Mouse (Mus musculus) megakaryocyte, embryonic 14.5 days (primary cell): ENCODE measurements around the gene Fgr. TPM values are rescaled to one million over a fixed set of nuclear protein-coding genes. Genes with fewer than 3 reads are reported as not detected.

Experiments used
- H3K27me3 ChIP-seq: replicated peaks from 2 replicates; pipeline ENCODE3; 2012; ENCODE audit warnings: inconsistent platforms
- H3K36me3 ChIP-seq: replicated peaks from 2 replicates; pipeline ENCODE3; 2012; ENCODE audit warnings: low read length, inconsistent platforms, mixed read lengths
- H3K4me1 ChIP-seq: 2 replicates; pipeline ENCODE4 v1.6.1; 2012; ENCODE audit warnings: inconsistent platforms
- H3K4me3 ChIP-seq: replicated peaks from 2 replicates; pipeline ENCODE3; 2012; ENCODE audit warnings: moderate library complexity, mild to moderate bottlenecking, inconsistent platforms
- H3K9me3 ChIP-seq: 2 replicates; pipeline ENCODE4 v1.6.1; 2012; ENCODE audit warnings: inconsistent platforms
- FLI1 ChIP-seq: IDR thresholded peaks from 2 replicates; pipeline ENCODE4 v1.6.1; 2012; ENCODE audit warnings: low read length, inconsistent platforms, mixed read lengths
- GATA1 ChIP-seq: IDR thresholded peaks from 3 replicates; pipeline ENCODE4 v1.6.1; 2012; ENCODE audit warnings: mixed read lengths, low read length, inconsistent platforms, borderline replicate concordance
- polyA plus RNA-seq: library from polyadenylated mRNA; stranded (reverse); fragments of >175 nt; gene quantifications from 2 replicates; pipeline ENCODE4 v1.2.3, GENCODE M21; 2012; ENCODE audit warnings: low replicate concordance; ENCODE audit not compliant: insufficient read depth

Gene Fgr
- polyA plus RNA-seq, 1 experiment = 4.8 TPM

DNA sequence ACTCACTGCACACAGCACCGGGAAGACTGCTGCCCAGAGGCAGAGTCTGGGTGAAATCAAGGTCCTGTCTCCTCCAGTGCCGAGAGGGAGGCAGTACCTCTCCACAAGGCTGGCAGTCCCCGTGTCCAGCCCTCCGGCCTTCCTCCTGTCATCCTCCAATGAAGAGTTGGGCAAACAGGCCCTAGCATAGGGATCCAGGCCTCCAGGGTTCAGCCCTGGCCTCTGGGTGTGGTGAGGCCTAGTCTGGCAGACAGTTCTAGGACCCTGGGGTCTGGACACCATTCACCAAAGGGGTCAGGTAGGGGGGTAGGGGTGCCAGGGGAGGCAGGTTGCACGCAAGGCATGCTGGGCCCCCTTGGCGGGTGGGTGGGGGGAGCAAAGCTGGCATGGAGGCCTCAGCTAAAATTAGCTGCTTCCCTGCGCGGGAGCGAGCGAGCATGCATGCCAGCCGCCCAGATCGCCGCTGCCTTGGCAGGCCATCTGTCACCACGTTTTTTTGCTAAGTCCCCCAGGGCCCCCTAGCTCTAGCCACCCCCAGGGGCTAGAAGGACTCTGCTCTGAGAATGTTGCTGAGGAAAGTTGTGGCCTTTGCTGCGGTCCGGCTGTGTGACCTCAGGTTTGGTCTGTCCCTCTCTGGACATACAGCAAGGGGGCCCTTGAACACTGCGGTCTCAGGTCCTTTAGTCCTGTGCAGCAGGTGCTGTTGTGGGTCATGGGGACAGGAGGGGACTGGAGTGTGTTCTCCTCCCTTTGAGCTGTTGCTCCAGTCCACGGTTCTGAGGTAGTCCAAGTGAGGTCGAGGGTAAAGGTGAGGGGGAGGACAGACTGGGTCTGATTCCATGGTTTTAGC is 75.4 kb downstream of the Fgr start:
- peaks cover 96% of the 10 kb centered on the region for H3K36me3 ChIP-seq
- TF ChIP-seq GATA1 (no peak), FLI1 (no peak)
- H3K4me1 ChIP-seq = peaks cover 100% of the 10 kb centered on the region
- H3K4me3 ChIP-seq = no peak overlapping the region
- no peaks in the 10 kb centered on the region for H3K9me3 ChIP-seq
- H3K27me3 ChIP-seq = no peaks in the 10 kb centered on the region

DNA sequence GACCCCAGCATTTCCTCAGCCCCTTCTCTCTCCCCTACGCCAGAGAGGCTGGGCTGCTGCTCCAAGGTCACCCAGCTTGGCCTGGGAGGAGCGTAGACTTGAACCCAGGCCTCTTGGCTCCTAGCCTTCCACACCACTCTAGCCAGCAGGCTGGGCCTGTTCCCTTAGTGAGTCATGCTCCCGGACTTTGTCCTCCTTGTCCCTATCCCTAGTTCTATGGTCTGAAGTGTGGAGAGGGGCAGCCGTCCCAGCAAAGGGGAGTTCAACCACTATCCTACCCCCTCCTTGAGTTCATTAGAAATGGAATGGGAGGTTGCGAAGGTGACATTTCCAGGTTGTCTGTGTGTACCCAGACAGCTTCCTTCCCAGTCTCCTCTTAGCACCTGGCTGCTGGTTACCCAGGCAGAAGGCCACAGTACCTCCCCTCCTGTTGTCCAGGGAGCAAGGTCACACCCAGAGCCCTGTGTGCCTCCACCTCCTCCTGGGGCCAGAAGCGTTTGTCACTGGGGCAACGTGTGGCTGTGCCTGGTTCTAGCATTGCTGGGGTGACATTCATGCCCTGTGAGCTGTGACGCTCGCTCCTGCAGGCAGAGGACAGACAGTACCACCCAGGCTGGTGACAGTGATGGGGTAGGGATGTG is 76.4 kb downstream of the Fgr start:
- TF ChIP-seq GATA1 = no peak
- TF ChIP-seq FLI1 = no peak
- Histone ChIP-seq H3K27me3 (no peaks in the 10 kb centered on the region), H3K36me3 (peaks cover 97% of the 10 kb centered on the region), H3K9me3 (no peaks in the 10 kb centered on the region), H3K4me3 (peak overlapping the region; percentile 77), H3K4me1 (peaks cover 100% of the 10 kb centered on the region)

DNA sequence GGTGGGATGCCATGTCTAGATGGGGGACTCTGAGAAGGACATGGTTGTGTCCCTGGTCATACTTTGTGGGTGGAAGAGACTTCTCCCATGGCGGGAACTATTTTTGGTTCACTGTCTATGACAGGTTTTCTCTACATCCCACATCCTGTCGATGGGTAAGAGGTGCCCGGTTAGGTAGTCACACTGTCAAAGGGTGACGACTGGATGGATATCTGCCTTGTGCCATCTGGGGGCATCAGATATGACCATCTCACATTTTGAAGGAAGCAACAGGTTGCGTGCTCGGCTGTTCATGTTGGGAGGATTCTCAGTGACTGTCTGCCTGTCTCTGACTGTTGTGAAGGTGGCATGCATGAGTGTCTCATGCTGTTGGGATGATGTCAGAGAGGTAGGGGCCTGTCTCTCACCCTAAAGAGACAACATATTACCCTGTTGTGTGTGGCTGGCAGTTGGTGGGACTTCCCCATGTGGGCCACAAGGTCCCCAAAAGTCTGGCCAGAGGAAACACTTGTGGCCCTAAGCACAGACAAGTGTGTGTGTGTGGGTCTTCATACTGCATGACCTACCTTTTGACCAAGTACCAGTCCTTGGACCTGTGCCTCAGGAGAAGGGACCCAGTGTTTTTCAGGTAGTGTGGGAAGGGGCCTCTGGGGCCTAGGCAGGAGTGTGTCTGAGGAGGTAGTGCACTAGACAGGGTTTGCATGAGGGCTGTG is 77.1 kb downstream of the Fgr start:
- Histone ChIP-seq H3K4me3 (peak overlapping the region; percentile 77), H3K4me1 (peaks cover 100% of the 10 kb centered on the region), H3K36me3 (peaks cover 96% of the 10 kb centered on the region), H3K27me3 (no peaks in the 10 kb centered on the region), H3K9me3 (no peaks in the 10 kb centered on the region)
- no peak for TF ChIP-seq FLI1
- TF ChIP-seq GATA1 = no peak

DNA sequence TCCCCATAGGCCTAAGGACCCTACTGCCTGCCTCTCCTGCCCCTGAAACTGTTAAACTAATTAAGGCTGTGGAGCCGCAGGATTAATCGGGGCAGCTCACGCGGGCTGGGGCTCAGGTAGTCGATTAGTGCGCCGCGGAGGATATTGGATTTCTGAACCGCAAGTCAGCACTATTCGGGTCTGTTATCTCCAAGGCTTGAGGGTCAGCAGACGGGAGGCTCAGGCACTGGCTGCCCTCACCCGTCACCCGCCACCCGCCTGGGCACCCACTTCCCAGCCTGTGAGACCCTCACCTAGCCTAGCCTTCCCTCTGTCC is 77.6 kb downstream of the Fgr start:
- Histone ChIP-seq H3K4me1 (peaks cover 100% of the 10 kb centered on the region), H3K4me3 (peak overlapping the region; percentile 39), H3K36me3 (peaks cover 93% of the 10 kb centered on the region), H3K27me3 (no peaks in the 10 kb centered on the region), H3K9me3 (no peaks in the 10 kb centered on the region)
- TF ChIP-seq GATA1 = no peak
- no peak for TF ChIP-seq FLI1

Other genes with a start within 250 kb of the Fgr start
- gene Xkr8, start 241.5 kb upstream of the Fgr start, polyA plus RNA-seq = 0.26 TPM in 1 of 2 replicates, not detected in the other
- gene Smpdl3b, start 216.8 kb upstream of the Fgr start, polyA plus RNA-seq = 0.38 TPM in 1 of 2 replicates, not detected in the other
- gene Rpa2, start 205.8 kb upstream of the Fgr start, polyA plus RNA-seq = 15.4 and 20.1 TPM in 2 replicates
- 0.53 and 20.4 TPM in 2 replicates for gene Themis2, start 177.7 kb upstream of the Fgr start, polyA plus RNA-seq
- 8.9 and 32.6 TPM in 2 replicates for gene Ppp1r8, start 130.9 kb upstream of the Fgr start, polyA plus RNA-seq
- gene Stx12, start 89.6 kb upstream of the Fgr start, polyA plus RNA-seq = 4.9 and 5.3 TPM in 2 replicates
- 9.4 and 13.8 TPM in 2 replicates for gene Fam76a, start 51.5 kb upstream of the Fgr start, polyA plus RNA-seq
- gene Ahdc1, start 37.2 kb downstream of the Fgr start, polyA plus RNA-seq = 42.4 and 114 TPM in 2 replicates
- 43.7 and 76.2 TPM in 2 replicates for gene Wasf2, start 156.4 kb downstream of the Fgr start, polyA plus RNA-seq
- 1.7 and 2.5 TPM in 2 replicates for gene Cd164l2, start 238.0 kb downstream of the Fgr start, polyA plus RNA-seq
- not detected in 2 replicates for gene Gpr3, start 238.4 kb downstream of the Fgr start, polyA plus RNA-seq